Mouse (Mus musculus) liver, postnatal 0 days (tissue): ENCODE data around the gene Hfm1.

Experiments used
- CTCF ChIP-seq: sonication (generic); IDR thresholded peaks from 2 replicates; pipeline ENCODE4 v1.5.1; 2016; ENCODE audit warnings: antibody characterized with exemption, low read depth
- EP300 ChIP-seq: IDR thresholded peaks from 2 replicates; pipeline ENCODE4 v1.6.1; 2016; ENCODE audit warnings: antibody characterized with exemption, low read depth, mild to moderate bottlenecking

GRCm38 (mm10) chr5:106946342-106946741 is 20.2 kb upstream of the Hfm1 start:
- no peak for TF ChIP-seq CTCF
- TF ChIP-seq EP300, result no peak
